Mouse (Mus musculus) MEL (cell line): ENCODE measurements at regions not wholly inside any gene's neighbourhood (a gene's known extent, or its start where the extent isn't known, plus 50 kb on each side); places are given as distances from the start of the nearest gene placed in this dataset.
A peak's percentile ranks its signal among the peaks of the same experiment; 100 is the strongest.

ENCODE experiments used
- CTCF ChIP-seq, 3 experiments: IDR thresholded peaks in 2 of 3; conservative IDR thresholded peaks in 1 of 3; 2 replicates each; pipeline ENCODE4 v1.5.1; 2011 to 2012; ENCODE audit warnings: low read length in 3 of 3, low read depth in 2 of 3, mild to moderate bottlenecking in 2 of 3, improper control_type of control experiment in 1 of 3, inconsistent platforms in 1 of 3, mixed read lengths in 1 of 3, moderate library complexity in 1 of 3; ENCODE audit not compliant: control insufficient read depth in 1 of 3, insufficient read depth in 1 of 3, poor library complexity in 1 of 3, severe bottlenecking in 1 of 3
- E2F4 ChIP-seq: IDR thresholded peaks from 2 replicates; pipeline ENCODE4 v1.6.1; 2011; ENCODE audit warnings: low read depth, low read length, improper control_type of control experiment, borderline replicate concordance
- EP300 ChIP-seq, 2 experiments: IDR thresholded peaks; 2 replicates each; pipeline ENCODE4 v1.6.1; 2011; ENCODE audit warnings: improper control_type of control experiment in 2 of 2, low read length in 2 of 2, low read depth in 1 of 2, mild to moderate bottlenecking in 1 of 2
- MAFK ChIP-seq: IDR thresholded peaks from 2 replicates; pipeline ENCODE4 v1.6.1; 2011; ENCODE audit warnings: low read depth, mild to moderate bottlenecking, low read length, improper control_type of control experiment, borderline replicate concordance
- POLR2A ChIP-seq, 2 experiments: IDR thresholded peaks; 2 replicates each; pipeline ENCODE4 v1.6.1; 2011 to 2012; ENCODE audit warnings: low read length in 2 of 2, mild to moderate bottlenecking in 2 of 2, control low read depth in 1 of 2, improper control_type of control experiment in 1 of 2, low read depth in 1 of 2, moderate library complexity in 1 of 2; ENCODE audit not compliant: control insufficient read depth in 1 of 2, insufficient read depth in 1 of 2, poor library complexity in 1 of 2
- POLR2AphosphoS2 ChIP-seq: IDR thresholded peaks from 2 replicates; pipeline ENCODE4 v1.6.1; 2011; ENCODE audit warnings: low read length, improper control_type of control experiment
- POLR2AphosphoS5 ChIP-seq: IDR thresholded peaks from 2 replicates; pipeline ENCODE4 v1.6.1; 2012; ENCODE audit warnings: low read depth, borderline replicate concordance, mild to moderate bottlenecking, inconsistent platforms, low read length, moderate library complexity, mixed read lengths
- RCOR1 ChIP-seq: IDR thresholded peaks from 2 replicates; pipeline ENCODE4 v1.6.1; 2012; ENCODE audit warnings: low read depth, mild to moderate bottlenecking, inconsistent platforms, low read length, improper control_type of control experiment
- TBP ChIP-seq: IDR thresholded peaks from 2 replicates; pipeline ENCODE4 v1.8.0; 2011; ENCODE audit warnings: low read depth, low read length, improper control_type of control experiment
- UBTF ChIP-seq: IDR thresholded peaks from 2 replicates; pipeline ENCODE4 v1.6.1; 2012; ENCODE audit warnings: low read depth, mild to moderate bottlenecking, inconsistent platforms, low read length, improper control_type of control experiment, moderate library complexity, borderline replicate concordance; ENCODE audit not compliant: insufficient read depth
- USF2 ChIP-seq, 2 experiments: IDR thresholded peaks; 2 replicates each; pipeline ENCODE4 v1.6.1; 2011 to 2012; ENCODE audit warnings: improper control_type of control experiment in 2 of 2, low read length in 2 of 2, borderline replicate concordance in 1 of 2, inconsistent platforms in 1 of 2, low read depth in 1 of 2, mild to moderate bottlenecking in 1 of 2; ENCODE audit not compliant: insufficient read depth in 1 of 2
- ZC3H11A ChIP-seq: IDR thresholded peaks from 2 replicates; pipeline ENCODE4 v1.6.1; 2012; ENCODE audit warnings: low read depth, mild to moderate bottlenecking, inconsistent platforms, low read length, improper control_type of control experiment
- ZNF384 ChIP-seq: IDR thresholded peaks from 2 replicates; pipeline ENCODE4 v1.6.1; 2012; ENCODE audit warnings: low read depth, mild to moderate bottlenecking, inconsistent platforms, low read length, improper control_type of control experiment

GRCm38 (mm10) chr5:60978693-60979092 lies 829.9 kb upstream of the G6pd2 start:
- TF ChIP-seq EP300 (IDR thresholded peaks at IDR 0.05; ENCODE audit: low read depth in 1 of 2, low read length in 2 of 2) (peak; percentile 8 to 24; a peak in 2 of 4 replicates), CTCF (IDR thresholded peaks at IDR 0.05 in 2 of 3, conservative IDR thresholded peaks at IDR 0.05 in 1 of 3; ENCODE audit: control insufficient read depth in 1 of 3, insufficient read depth in 1 of 3, low read depth in 2 of 3, low read length in 3 of 3, poor library complexity in 1 of 3, severe bottlenecking in 1 of 3) (no peak), RCOR1 (no peak), TBP (no peak), POLR2AphosphoS5 (no peak), E2F4 (no peak), ZC3H11A (no peak), MAFK (no peak), ZNF384 (no peak), UBTF (no peak), POLR2AphosphoS2 (no peak), USF2 (IDR thresholded peaks at IDR 0.05; ENCODE audit: borderline replicate concordance in 1 of 2, insufficient read depth in 1 of 2, low read depth in 1 of 2, low read length in 2 of 2) (no peak), POLR2A (IDR thresholded peaks at IDR 0.05; ENCODE audit: control insufficient read depth in 1 of 2, insufficient read depth in 1 of 2, low read depth in 1 of 2, low read length in 2 of 2, poor library complexity in 1 of 2) (no peak)
